Mouse (Mus musculus): ENCODE measurements around the gene Dlgap1. TPM values are rescaled to one million over a fixed set of nuclear protein-coding genes. Genes with fewer than 3 reads are reported as not detected.

Dlgap1 gene
- polyA plus RNA-seq, 1 experiment, result not detected

- TF ChIP-seq GATA1 (IDR thresholded peaks at IDR 0.05; ENCODE audit: low read length), result no peak
These were observed 869.7 kb downstream of the Dlgap1 start for GRCm38 (mm10) chr17:70838533-70838932.

- TF ChIP-seq GATA1 (IDR thresholded peaks at IDR 0.05; ENCODE audit: low read length), result no peak
These were observed 874.4 kb downstream of the Dlgap1 start for GRCm38 (mm10) chr17:70843252-70843651.

GRCm38 (mm10) chr17:70844971-70845370 is 876.1 kb downstream of the Dlgap1 start:
- no peak for TF ChIP-seq GATA1 (IDR thresholded peaks at IDR 0.05; ENCODE audit: low read length)

- no peak for TF ChIP-seq GATA1 (IDR thresholded peaks at IDR 0.05; ENCODE audit: low read length)
These were observed 876.7 kb downstream of the Dlgap1 start for GRCm38 (mm10) chr17:70845543-70845942.

- no peak for TF ChIP-seq GATA1 (IDR thresholded peaks at IDR 0.05; ENCODE audit: low read length)
These were observed 877.3 kb downstream of the Dlgap1 start for GRCm38 (mm10) chr17:70846111-70846644.

- no peak for TF ChIP-seq GATA1 (IDR thresholded peaks at IDR 0.05; ENCODE audit: low read length)
These were observed 878.2 kb downstream of the Dlgap1 start for GRCm38 (mm10) chr17:70847086-70847485.

GRCm38 (mm10) chr17:70847751-70848510 is 879.1 kb downstream of the Dlgap1 start:
- TF ChIP-seq GATA1 (IDR thresholded peaks at IDR 0.05; ENCODE audit: low read length), result no peak

- TF ChIP-seq GATA1 (IDR thresholded peaks at IDR 0.05; ENCODE audit: low read length), result no peak
These were observed 879.9 kb downstream of the Dlgap1 start for GRCm38 (mm10) chr17:70848511-70849398.

- no peak for TF ChIP-seq GATA1 (IDR thresholded peaks at IDR 0.05; ENCODE audit: low read length)
These were observed 880.7 kb downstream of the Dlgap1 start for GRCm38 (mm10) chr17:70849399-70850232.

GRCm38 (mm10) chr17:70850233-70850995 is 881.5 kb downstream of the Dlgap1 start:
- TF ChIP-seq GATA1 (IDR thresholded peaks at IDR 0.05; ENCODE audit: low read length), result no peak

- no peak for TF ChIP-seq GATA1 (IDR thresholded peaks at IDR 0.05; ENCODE audit: low read length)
These were observed 882.4 kb downstream of the Dlgap1 start for GRCm38 (mm10) chr17:70850996-70851991.

GRCm38 (mm10) chr17:70852011-70852685 is 883.3 kb downstream of the Dlgap1 start:
- no peak for TF ChIP-seq GATA1 (IDR thresholded peaks at IDR 0.05; ENCODE audit: low read length)

Data from G1E-ER4 (cell line).